Mouse (Mus musculus) embryonic facial prominence, embryonic 12.5 days (tissue): Measurements from ENCODE around the gene Lgr4. TPM values are rescaled to one million over a fixed set of nuclear protein-coding genes. Genes with fewer than 3 reads are reported as not detected.

Source experiments
- ATAC-seq: fragments of 200-750 bp; cut with Nextera tagmentation; 2 replicates; pipeline ENCODE4 v1.8.0; 2017; ENCODE audit not compliant: insufficient number of reproducible peaks, insufficient read depth, low FRiP score, low TSS enrichment
- H3K27ac ChIP-seq: fragments of 300-500 bp; sonication (generic); 2 replicates; pipeline ENCODE4 v1.5.1; 2016; ENCODE audit warnings: mild to moderate bottlenecking
- H3K27me3 ChIP-seq: fragments of 300-500 bp; sonication (generic); 2 replicates; pipeline ENCODE4 v1.6.1; 2016; ENCODE audit warnings: mild to moderate bottlenecking, moderate library complexity
- H3K36me3 ChIP-seq: fragments of 300-500 bp; sonication (generic); 2 replicates; pipeline ENCODE4 v1.6.1; 2016; ENCODE audit warnings: mild to moderate bottlenecking
- H3K4me1 ChIP-seq: fragments of 300-500 bp; sonication (generic); 2 replicates; pipeline ENCODE4 v1.6.1; 2016
- H3K4me2 ChIP-seq: fragments of 300-500 bp; sonication (generic); replicated peaks from 2 replicates; pipeline ENCODE4 v1.6.1; 2016; ENCODE audit warnings: mild to moderate bottlenecking, moderate library complexity
- H3K4me3 ChIP-seq: fragments of 300-500 bp; sonication (generic); 2 replicates; pipeline ENCODE4 v1.5.1; 2016; ENCODE audit warnings: mild to moderate bottlenecking
- H3K9ac ChIP-seq: fragments of 300-500 bp; sonication (generic); 2 replicates; pipeline ENCODE4 v1.6.1; 2016; ENCODE audit warnings: mild to moderate bottlenecking, moderate library complexity
- H3K9me3 ChIP-seq: fragments of 300-500 bp; sonication (generic); 2 replicates; pipeline ENCODE4 v1.6.1; 2016; ENCODE audit warnings: mild to moderate bottlenecking, moderate library complexity
- WGBS: fragments of 180-500 bp; shearing (Covaris S2); methylation state at CpG from one replicate; pipeline ENCODE4 v1.1.7; 2016; 5-methylcytosine and 5-hydroxymethylcytosine counted together
- polyA plus RNA-seq: library from polyadenylated mRNA; unstranded; fragments of >200 nt; fragmentation: Nextera tagmentation; extraction: Ambion mirVana; gene quantifications from 2 replicates; pipeline ENCODE4 v1.2.1, GENCODE M21; 2016

The Lgr4 gene
- polyA plus RNA-seq, 1 experiment from 2014 or later, result 22.3 TPM

DNA sequence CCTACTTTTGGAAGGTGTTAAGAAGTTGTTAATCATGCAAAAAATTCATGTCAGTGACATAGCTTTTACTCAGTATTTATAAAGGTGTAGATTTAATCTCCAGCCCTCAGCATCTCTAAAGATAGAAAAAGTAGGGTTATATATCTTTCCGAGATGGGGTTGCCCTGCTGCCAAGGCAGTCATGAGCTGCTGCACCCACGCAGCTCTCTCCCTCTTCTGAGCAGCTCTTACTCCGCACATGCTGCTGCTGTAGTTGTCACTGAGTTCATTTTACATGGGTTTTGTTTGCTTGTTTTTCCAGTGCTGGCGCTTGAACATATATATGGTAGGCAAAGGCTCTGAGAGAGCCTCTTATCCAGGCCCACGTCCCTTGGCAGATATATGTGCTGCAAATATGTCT lies 120.9 kb downstream of the Lgr4 start:
- WGBS, result 77% methylated on average over 5 of the region's 5 CpGs
- Histone ChIP-seq H3K27me3 (no peaks in the 10 kb centered on the region), H3K4me1 (peaks cover 13% of the 10 kb centered on the region; the same call in 1 of the 2 replicates), H3K36me3 (peaks cover 12% of the 10 kb centered on the region; the same call in 1 of the 2 replicates), H3K4me2 (no peak overlapping the region), H3K9me3 (no peaks in the 10 kb centered on the region), H3K4me3 (no peak overlapping the region), H3K27ac (no peak overlapping the region), H3K9ac (no peak overlapping the region)
- ATAC-seq, result no peak

DNA sequence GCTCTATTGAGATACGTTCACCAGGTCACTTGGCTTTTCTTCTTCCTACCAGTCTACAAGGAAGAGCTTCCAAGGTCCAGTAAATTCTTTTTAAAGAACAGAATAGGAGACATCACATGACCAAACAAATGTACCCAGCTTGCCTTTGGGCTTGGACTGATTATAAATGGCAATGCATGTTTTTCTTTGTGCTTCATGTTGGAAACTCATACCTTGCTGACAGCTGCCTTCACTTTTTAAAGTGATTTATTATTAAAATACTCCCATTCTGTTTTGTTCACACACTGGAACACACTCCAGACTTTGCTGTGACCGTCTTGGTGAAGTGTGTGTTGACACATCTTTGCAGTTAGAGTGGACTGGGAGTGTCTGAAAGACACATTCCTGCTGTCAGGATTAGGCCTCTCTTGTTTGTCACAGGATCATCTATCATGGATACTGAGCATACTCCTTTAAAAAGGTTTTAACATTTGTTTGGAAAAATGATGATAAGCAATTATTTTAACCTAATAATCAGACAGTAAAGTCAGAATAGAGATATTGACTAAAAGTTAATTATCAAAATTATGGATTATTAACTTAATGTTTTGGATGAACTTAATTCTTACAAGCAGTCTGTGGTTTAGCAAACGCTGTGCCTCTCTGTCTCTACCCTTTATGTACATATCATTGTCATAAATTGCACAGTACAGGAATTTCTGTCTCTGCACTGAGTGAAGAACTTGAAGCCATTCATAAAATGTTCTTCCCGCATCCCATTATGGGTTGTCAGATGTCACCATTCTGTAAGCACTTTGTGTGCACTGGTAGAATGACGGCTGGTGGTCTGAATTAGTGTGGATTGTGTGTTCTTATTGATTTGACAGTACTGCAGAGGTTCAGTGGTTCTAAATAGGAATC lies 125.7 kb downstream of the Lgr4 start:
- 0 out of 2 replicates have a peak, but pooled peaks cover 3% of the 10 kb centered on the region for H3K36me3 ChIP-seq
- 72% methylated on average over 5 of the region's 5 CpGs for WGBS
- no peaks in the 10 kb centered on the region for H3K27me3 ChIP-seq
- ATAC-seq, result no peak
- H3K9me3 ChIP-seq, result no peaks in the 10 kb centered on the region
- H3K9ac ChIP-seq, result no peak overlapping the region
- H3K4me2 ChIP-seq, result no peak overlapping the region
- no peak overlapping the region for H3K27ac ChIP-seq
- no peak overlapping the region for H3K4me3 ChIP-seq
- no peaks in the 10 kb centered on the region for H3K4me1 ChIP-seq

DNA sequence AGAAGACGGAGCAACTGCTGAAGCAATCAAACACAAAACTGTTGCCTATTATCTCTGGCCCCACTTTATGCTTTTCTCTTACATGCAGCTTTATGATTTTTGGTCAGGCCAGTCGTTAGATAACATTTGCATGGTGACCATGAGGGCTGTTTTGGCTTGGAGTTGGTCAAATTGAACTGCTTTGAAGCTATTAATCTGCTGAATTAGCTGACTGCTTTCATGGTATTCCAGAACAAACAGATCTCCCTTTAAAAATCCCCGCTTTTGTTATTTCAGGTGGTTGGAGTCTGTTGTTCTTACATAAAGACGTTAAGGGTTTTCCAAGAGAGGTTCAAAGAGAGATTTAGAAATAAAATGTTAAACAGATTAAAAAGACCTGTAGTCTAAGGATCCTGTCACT lies 141.0 kb downstream of the Lgr4 start:
- Histone ChIP-seq H3K27me3 (no peaks in the 10 kb centered on the region), H3K4me3 (no peak overlapping the region), H3K27ac (no peak overlapping the region), H3K36me3 (no peaks in the 10 kb centered on the region), H3K4me1 (no peaks in the 10 kb centered on the region), H3K9me3 (no peaks in the 10 kb centered on the region), H3K4me2 (no peak overlapping the region), H3K9ac (no peak overlapping the region)
- WGBS, result 47% methylated on average over 4 of the region's 4 CpGs
- no peak for ATAC-seq

DNA sequence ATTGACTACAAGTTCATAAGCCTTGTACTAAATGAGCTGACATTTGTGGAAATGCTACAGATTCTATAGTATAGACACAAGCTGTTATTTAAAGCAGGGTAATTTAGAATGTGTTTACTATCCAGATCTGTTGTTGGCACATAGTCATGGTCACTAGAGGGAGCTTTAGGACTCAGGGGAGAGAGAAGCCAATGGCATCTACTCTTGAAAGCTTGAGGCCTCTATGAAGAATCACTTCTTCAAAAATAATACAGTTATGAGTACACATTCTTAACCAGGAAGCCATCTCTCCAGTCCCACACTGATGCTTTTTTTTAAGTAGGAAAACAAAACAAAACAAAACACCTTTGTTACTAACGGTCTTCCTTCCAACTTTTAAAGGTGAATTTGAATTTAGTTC lies 145.7 kb downstream of the Lgr4 start:
- no peak for ATAC-seq
- Histone ChIP-seq H3K4me1 (no peaks in the 10 kb centered on the region), H3K27me3 (no peaks in the 10 kb centered on the region), H3K36me3 (no peaks in the 10 kb centered on the region), H3K9ac (no peak overlapping the region), H3K4me3 (no peak overlapping the region), H3K4me2 (no peak overlapping the region), H3K27ac (no peak overlapping the region), H3K9me3 (no peaks in the 10 kb centered on the region)
- WGBS, result 90% methylated on average over 1 of the region's 1 CpGs

Other genes starting within 250 kb of the Lgr4 start
- gene Bdnf, start 242.9 kb upstream of the Lgr4 start, polyA plus RNA-seq, result 5.3 and 5.4 TPM in 2 replicates
- 68.0 and 70.2 TPM in 2 replicates for gene Lin7c, start 26.8 kb upstream of the Lgr4 start, polyA plus RNA-seq
- 45.7 and 51.0 TPM in 2 replicates for gene Ccdc34, start 100.2 kb downstream of the Lgr4 start, polyA plus RNA-seq